Mouse (Mus musculus): ENCODE measurements around the gene P2ry6.

Gene P2ry6

DNA sequence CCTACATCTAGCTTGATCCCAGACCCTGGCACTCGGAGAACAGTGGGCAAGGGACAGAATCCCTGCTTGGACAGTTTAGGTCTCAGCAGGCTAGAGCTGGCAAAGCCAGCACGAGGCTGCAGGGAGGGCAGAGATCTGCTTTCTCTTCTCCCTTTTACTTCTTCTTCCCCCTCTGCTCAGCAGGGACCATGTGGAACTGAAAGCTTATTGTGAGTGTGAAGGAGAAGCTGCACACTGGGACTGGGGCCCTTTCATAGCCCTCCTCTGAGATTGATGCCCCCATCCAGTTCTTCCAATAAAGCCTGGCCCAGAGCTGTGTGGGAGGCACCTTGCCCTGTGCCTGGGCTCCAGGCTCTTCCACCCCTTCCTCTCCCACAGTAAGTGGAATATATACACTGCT is 30.1 kb downstream of the P2ry6 start:
- DNase-seq (ENCODE audit: inconsistent age in 2 of 2, low spot score in 1 of 2) = no peak

DNA sequence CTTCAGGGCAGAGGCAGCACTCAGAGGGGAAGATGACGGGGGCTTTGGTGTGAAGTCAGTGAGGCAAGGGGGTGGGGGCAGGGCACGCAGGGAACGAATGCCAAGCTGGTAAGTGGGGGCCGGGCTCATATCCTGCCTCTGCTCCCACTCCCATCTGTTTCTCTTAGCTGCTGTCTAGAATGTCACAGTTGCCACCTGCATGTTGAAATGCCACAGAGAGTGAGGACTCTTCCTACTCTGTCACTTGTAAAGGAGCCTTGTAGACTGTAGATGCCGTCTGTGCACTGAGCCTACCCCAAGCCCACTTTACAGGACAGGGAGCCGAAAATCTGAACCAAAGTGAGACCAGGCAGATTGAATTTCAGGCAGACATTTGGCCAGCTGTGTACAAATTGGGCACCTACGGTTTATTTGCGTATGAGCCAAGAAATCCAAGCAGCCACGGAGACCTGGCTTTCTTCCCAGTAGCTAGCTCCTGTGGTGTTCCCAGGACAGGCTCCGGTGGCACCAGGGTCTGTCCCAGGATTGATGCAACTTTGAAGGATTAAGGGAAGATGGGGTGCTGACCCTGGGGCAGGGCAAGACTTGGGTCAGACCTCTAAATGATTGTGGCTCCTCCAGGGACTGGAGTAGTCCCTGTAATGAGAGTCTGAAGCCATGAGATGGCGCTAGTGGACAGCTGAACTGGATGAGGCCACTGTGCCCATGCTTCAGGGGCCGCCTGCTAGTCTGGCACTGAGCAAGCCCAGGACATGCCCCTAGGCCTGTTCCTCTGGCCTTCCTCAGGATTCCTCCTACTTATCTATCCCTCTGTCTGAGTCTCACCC is 31.4 kb downstream of the P2ry6 start:
- peak; percentile 73 to 89 for DNase-seq (ENCODE audit: inconsistent age in 2 of 2, low spot score in 1 of 2)

DNA sequence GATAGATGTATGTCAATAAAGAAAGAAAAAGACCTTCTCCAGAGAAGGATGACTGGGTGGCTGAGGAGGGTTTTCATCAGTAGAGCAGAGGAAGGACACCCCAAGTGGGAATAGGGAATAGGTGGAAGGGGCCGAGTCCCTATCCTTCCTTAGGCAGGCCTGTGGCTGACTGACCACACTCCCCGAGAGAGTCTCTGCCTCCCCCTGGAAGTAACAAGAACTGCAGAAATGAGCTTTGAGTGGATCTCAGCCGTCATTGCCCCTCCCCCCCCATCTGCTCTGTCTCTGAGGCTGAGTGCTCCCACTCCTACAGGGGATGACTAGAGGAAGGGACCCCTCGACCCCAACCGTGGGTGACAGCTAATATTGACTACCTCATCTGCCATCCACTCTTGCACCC is 33.3 kb downstream of the P2ry6 start:
- no peak for DNase-seq (ENCODE audit: inconsistent age in 2 of 2, low spot score in 1 of 2)

- no peak for DNase-seq (ENCODE audit: inconsistent age in 2 of 2, low spot score in 1 of 2)
Measured at GRCm38 (mm10) chr7:100938106-100938505, 36.3 kb downstream of the P2ry6 start.

DNA sequence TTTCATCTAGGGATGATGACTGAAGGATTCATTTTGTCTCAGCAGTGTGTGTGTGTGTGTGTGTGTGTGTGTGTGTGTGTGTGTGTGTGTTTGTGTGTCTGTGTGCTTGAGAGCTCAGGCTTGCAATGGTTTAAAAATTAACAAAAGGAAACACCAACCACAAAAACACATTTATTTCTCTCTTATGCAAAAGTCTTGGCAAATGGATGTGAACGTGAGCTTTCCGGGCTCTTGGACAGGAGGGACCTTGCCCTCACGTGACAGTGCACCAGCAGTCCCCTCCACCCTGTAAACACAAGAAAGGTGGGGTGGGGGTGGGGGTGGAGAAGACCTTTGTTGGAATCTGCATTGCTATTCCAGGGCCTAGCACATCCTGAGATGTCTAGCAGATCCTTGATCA is 37.0 kb downstream of the P2ry6 start:
- no peak for DNase-seq (ENCODE audit: inconsistent age in 2 of 2, low spot score in 1 of 2)

DNA sequence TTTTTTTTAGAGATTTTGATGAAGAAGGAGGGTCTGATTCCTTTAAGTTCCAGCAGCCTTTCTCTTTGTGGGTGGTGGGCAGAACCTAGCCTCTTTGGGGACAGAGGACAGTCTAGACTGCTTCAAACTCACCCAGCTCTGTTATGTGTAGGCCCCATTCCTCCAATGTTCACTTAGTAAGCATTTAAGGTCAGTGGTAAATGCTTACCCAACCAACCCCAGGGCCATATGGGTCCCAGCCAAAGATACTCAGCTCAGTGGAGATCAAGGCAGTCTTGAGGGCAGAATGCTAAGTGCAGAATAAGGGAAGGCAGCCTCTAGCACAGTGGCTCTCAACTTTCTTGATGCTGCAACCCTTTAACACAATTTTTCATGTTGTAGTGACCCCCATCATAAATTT is 40.9 kb downstream of the P2ry6 start:
- DNase-seq (ENCODE audit: inconsistent age in 2 of 2, low spot score in 1 of 2) = peak in 1 of 2 experiments; percentile 54

- DNase-seq (ENCODE audit: inconsistent age in 2 of 2, low spot score in 1 of 2) = peak; percentile 91 to 96
Measured at GRCm38 (mm10) chr7:100932481-100933007, 41.9 kb downstream of the P2ry6 start.

DNA sequence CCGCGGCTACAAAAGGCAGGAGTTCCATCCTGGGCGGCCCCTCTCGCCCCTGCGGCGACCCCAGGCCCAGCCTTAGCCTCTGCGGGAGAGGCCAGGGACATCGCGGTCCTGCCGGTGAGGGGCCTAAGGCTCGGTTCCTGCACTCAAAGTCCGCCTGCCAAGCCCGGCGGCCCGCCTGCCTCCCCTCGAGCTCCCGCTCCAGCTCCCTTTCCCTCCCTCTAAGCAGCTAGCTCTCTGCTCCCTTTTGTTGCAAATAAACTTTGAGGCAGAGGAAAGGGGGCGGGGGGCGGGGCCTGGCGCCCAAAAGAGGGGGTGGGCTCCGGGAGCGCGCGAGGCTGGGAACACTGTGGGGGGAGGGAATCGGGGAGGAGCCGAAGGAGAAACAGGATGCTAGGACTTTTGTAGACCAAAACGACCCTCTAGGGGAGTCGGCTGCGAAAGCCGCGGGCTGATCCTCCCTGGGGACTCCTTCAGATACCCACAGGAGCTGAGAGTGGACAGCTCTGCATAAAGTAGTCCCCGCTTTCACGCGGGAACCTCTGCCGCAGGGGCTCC is 42.4 kb downstream of the P2ry6 start, which contains the start of gene Arhgef17:
Gene Arhgef17 (minus strand): TSS at position 182 of the 555 bp plus-strand sequence.
- DNase-seq (ENCODE audit: inconsistent age in 2 of 2, low spot score in 1 of 2) = peak in 1 of 2 experiments; percentile 88

DNA sequence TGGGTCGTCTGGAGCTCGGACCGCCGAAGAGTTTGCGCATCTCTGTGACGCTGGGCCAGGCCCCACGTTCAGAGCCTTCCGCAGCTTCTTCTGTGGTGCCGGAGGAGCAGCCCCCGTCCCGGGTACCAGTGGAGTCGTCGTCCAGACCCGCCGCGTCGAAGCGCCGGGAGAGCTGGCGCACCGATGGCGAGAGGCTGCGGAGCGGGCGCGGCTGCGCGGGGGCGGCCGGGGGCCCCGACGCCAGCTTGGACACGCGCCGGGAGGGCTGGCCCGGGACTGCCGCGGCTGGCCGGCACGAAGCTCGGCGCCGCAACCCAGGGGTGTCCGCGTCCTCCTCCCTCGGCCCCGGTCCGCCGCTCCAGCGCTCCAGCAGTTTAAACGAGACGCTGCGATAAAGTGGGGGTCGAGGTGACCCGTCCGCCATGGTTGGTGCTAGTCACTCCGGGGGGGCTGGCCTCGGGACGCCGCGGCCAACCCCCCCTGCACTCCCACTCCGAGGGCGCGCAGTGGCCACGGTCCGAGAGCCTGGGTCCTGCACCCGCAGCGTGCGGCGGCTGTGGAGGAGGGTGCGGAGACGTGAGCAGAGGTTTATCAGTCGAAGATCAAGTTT is 43.0 kb downstream of the P2ry6 start:
- peak in 1 of 2 experiments; percentile 78 for DNase-seq (ENCODE audit: inconsistent age in 2 of 2, low spot score in 1 of 2)

GRCm38 (mm10) chr7:100930619-100931315 is 43.7 kb downstream of the P2ry6 start:
- peak; percentile 79 to 85 for DNase-seq (ENCODE audit: inconsistent age in 2 of 2, low spot score in 1 of 2)

GRCm38 (mm10) chr7:100929639-100930303 is 44.7 kb downstream of the P2ry6 start:
- DNase-seq (ENCODE audit: inconsistent age in 2 of 2, low spot score in 1 of 2) = peak in 1 of 2 experiments; percentile 75

GRCm38 (mm10) chr7:100928456-100928855 is 46.0 kb downstream of the P2ry6 start:
- peak; percentile 74 to 79 for DNase-seq (ENCODE audit: inconsistent age in 2 of 2, low spot score in 1 of 2)

GRCm38 (mm10) chr7:100927287-100928000 is 47.0 kb downstream of the P2ry6 start:
- DNase-seq (ENCODE audit: inconsistent age in 2 of 2, low spot score in 1 of 2) = peak in 1 of 2 experiments; percentile 73

GRCm38 (mm10) chr7:100926311-100926923 is 48.0 kb downstream of the P2ry6 start:
- peak in 1 of 2 experiments; percentile 72 for DNase-seq (ENCODE audit: inconsistent age in 2 of 2, low spot score in 1 of 2)

GRCm38 (mm10) chr7:100924674-100925445 is 49.6 kb downstream of the P2ry6 start:
- peak; percentile 74 to 85 for DNase-seq (ENCODE audit: inconsistent age in 2 of 2, low spot score in 1 of 2)

GRCm38 (mm10) chr7:100924200-100924599 is 50.2 kb downstream of the P2ry6 start:
- no peak for DNase-seq (ENCODE audit: inconsistent age in 2 of 2, low spot score in 1 of 2)

DNA sequence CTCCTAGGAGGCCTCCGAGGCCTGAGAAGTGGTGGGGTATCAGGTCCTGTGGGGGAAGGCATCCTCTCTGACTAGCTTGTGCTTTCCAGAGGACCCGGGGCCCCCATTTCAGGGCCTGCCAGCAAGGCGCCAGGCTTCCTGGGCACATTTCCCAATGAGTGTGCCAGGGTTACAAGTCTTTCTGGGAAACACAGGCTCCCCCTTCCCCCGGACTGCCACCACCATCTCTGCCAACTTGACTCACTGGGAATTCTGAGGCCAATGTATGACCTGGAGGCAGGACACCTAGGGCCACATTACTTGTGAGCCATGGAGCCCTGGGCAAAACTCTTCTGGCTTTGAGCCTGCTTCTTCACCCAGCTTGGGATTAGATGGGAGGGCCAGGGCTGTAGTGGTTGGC is 51.5 kb downstream of the P2ry6 start:
- peak in 1 of 2 experiments; percentile 83 for DNase-seq (ENCODE audit: inconsistent age in 2 of 2, low spot score in 1 of 2)

DNA sequence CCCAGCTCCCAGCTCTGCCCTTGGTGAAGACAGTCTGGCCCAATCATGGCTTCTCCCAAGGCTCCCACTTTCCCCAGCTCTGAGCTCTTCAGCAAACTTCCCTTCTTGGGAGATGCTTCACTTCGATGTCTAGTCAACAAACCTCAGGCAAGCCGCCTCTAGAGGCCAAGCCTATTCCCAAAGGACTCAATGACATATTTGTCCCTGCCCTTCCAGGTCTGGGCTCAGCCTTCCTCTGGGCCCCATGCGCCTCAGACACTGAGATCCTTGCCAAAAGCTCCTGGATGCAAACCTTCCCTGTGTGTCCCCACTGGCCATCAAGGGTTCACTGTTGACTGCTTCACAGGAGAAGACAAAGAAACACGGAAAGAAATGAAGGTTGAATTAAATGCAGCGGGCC is 53.2 kb downstream of the P2ry6 start:
- no peak for DNase-seq (ENCODE audit: inconsistent age in 2 of 2, low spot score in 1 of 2)

DNA sequence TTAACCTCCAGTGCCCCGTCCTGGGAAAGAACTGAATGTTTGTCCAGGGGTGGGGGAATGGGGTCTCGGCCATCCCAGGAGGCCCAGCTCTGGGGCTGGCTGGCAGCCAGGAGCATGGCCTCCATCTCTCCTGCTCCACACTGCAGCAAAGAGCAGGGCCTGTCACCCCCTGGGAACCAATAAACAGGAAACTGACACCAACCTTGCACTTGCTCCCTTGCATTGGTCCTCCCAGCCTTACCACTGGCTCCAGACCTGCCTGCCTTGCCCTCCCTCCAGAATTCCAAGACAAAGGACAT is 54.7 kb downstream of the P2ry6 start:
- peak in 1 of 2 experiments; percentile 64 for DNase-seq (ENCODE audit: inconsistent age in 2 of 2, low spot score in 1 of 2)

Measured in adrenal gland, adult (tissue).